Mouse (Mus musculus): ENCODE measurements at regions not wholly inside any gene's neighbourhood (a gene's known extent, or its start where the extent isn't known, plus 50 kb on each side); places are given as distances from the start of the nearest gene placed in this dataset.

- DNase-seq = peak; percentile 2 to 15
Observed at GRCm38 (mm10) chr4:72060605-72061352, 139.9 kb downstream of the Tle1 start.

GRCm38 (mm10) chr4:72049638-72050454, 150.9 kb downstream of the Tle1 start:
- no peak for DNase-seq

GRCm38 (mm10) chr4:72022152-72022551, 178.6 kb downstream of the Tle1 start:
- no peak for DNase-seq

- DNase-seq = peak in 1 of 2 experiments; percentile 39
Observed at GRCm38 (mm10) chr4:72014221-72014850, 186.4 kb downstream of the Tle1 start.

- no peak for DNase-seq
Observed at GRCm38 (mm10) chr4:72013583-72013982, 187.1 kb downstream of the Tle1 start.

GRCm38 (mm10) chr4:72010316-72010715, 190.4 kb downstream of the Tle1 start:
- no peak for DNase-seq

GRCm38 (mm10) chr4:72005926-72006325, 194.8 kb downstream of the Tle1 start:
- DNase-seq = no peak

GRCm38 (mm10) chr4:72001221-72001875, 199.4 kb downstream of the Tle1 start:
- no peak for DNase-seq

- DNase-seq = peak; percentile 1 to 3
Observed at GRCm38 (mm10) chr4:71968701-71969100, 210.9 kb upstream of the Gm11232 start.

- no peak for DNase-seq
Observed at GRCm38 (mm10) chr4:71953441-71953840, 195.7 kb upstream of the Gm11232 start.

- DNase-seq = no peak
Observed at GRCm38 (mm10) chr4:71933240-71933986, 175.6 kb upstream of the Gm11232 start.

GRCm38 (mm10) chr4:71932818-71933217, 175.1 kb upstream of the Gm11232 start:
- no peak for DNase-seq

- DNase-seq = no peak
Observed at GRCm38 (mm10) chr4:71911551-71911950, 153.8 kb upstream of the Gm11232 start.

GRCm38 (mm10) chr4:71875651-71876050, 117.9 kb upstream of the Gm11232 start:
- no peak for DNase-seq

GRCm38 (mm10) chr4:71866948-71867347, 109.2 kb upstream of the Gm11232 start:
- DNase-seq = no peak

- DNase-seq = no peak
Observed at GRCm38 (mm10) chr4:71841833-71842232, 84.1 kb upstream of the Gm11232 start.

GRCm38 (mm10) chr4:71840774-71841146, 83.0 kb upstream of the Gm11232 start:
- DNase-seq = no peak

- no peak for DNase-seq
Observed at GRCm38 (mm10) chr4:71839803-71840773, 82.3 kb upstream of the Gm11232 start.

- DNase-seq = peak; percentile 17 to 32
Observed at GRCm38 (mm10) chr4:71839134-71839802, 81.5 kb upstream of the Gm11232 start.

- no peak for DNase-seq
Observed at GRCm38 (mm10) chr4:71835737-71836136, 78.0 kb upstream of the Gm11232 start.

Data from kidney, postnatal 4 days (tissue).